Mouse (Mus musculus) stomach, postnatal 0 days (tissue): Measurements from ENCODE around the gene Comt. TPM values are rescaled to one million over a fixed set of nuclear protein-coding genes. Genes with fewer than 3 reads are reported as not detected.

Experiments
- ATAC-seq: fragments of 200-750 bp; cut with Nextera tagmentation; 2 replicates; pipeline ENCODE4 v1.8.0; 2017; ENCODE audit not compliant: low FRiP score, low TSS enrichment
- DNase-seq: peaks from one replicate; pipeline ENCODE4 v3.0.0-alpha.2; 2016; ENCODE audit warnings: low spot score
- H3K27ac ChIP-seq: fragments of 300-500 bp; sonication (generic); replicated peaks from 2 replicates; pipeline ENCODE4 v1.5.1; 2014; ENCODE audit warnings: mild to moderate bottlenecking, control low read depth
- H3K27me3 ChIP-seq: fragments of 300-500 bp; sonication (generic); 2 replicates; pipeline ENCODE4 v1.6.1; 2014; ENCODE audit warnings: low read length; ENCODE audit not compliant: control insufficient read depth, insufficient read depth
- H3K36me3 ChIP-seq: fragments of 300-500 bp; sonication (generic); 2 replicates; pipeline ENCODE4 v1.6.1; 2014; ENCODE audit warnings: low read length, mixed read lengths; ENCODE audit not compliant: control insufficient read depth, insufficient read depth
- H3K4me1 ChIP-seq: fragments of 300-500 bp; sonication (generic); replicated peaks from 2 replicates; pipeline ENCODE4 v1.6.1; 2014; ENCODE audit warnings: antibody characterized with exemption; ENCODE audit not compliant: control insufficient read depth, insufficient read depth
- H3K4me2 ChIP-seq: fragments of 300-500 bp; sonication (generic); replicated peaks from 2 replicates; pipeline ENCODE4 v1.6.1; 2014; ENCODE audit warnings: low read depth, mild to moderate bottlenecking, control low read depth, moderate library complexity
- H3K4me3 ChIP-seq: fragments of 300-500 bp; sonication (generic); 2 replicates; pipeline ENCODE4 v1.5.1; 2014; ENCODE audit warnings: low read depth, low read length, control low read depth
- H3K9ac ChIP-seq: fragments of 300-500 bp; sonication (generic); 2 replicates; pipeline ENCODE4 v1.6.1; 2014; ENCODE audit warnings: mild to moderate bottlenecking, low read length, control low read depth, mixed read lengths
- H3K9me3 ChIP-seq: fragments of 300-500 bp; sonication (generic); 2 replicates; pipeline ENCODE4 v1.6.1; 2016; ENCODE audit warnings: low read length; ENCODE audit not compliant: control insufficient read depth
- CTCF ChIP-seq: IDR thresholded peaks from 2 replicates; pipeline ENCODE4 v1.5.1; 2016; ENCODE audit warnings: antibody characterized with exemption, low read depth, mild to moderate bottlenecking, moderate library complexity
- EP300 ChIP-seq: optimal IDR thresholded peaks from 2 replicates; pipeline ENCODE3; 2016; ENCODE audit warnings: antibody characterized with exemption
- WGBS: fragments of 180-500 bp; shearing (Covaris S2); extraction: QIAGEN DNeasy Blood & Tissue Kit; methylation state at CpG from one replicate; pipeline ENCODE4 v1.1.7; 2014; 5-methylcytosine and 5-hydroxymethylcytosine counted together
- polyA plus RNA-seq: library from polyadenylated mRNA; unstranded; fragments of >200 nt; fragmentation: Nextera tagmentation; extraction: Ambion mirVana; gene quantifications from 2 replicates; pipeline ENCODE4 v1.2.1, GENCODE M21; 2015

Gene Comt
- polyA plus RNA-seq, 1 experiment from 2014 or later, result 95.1 TPM

DNA sequence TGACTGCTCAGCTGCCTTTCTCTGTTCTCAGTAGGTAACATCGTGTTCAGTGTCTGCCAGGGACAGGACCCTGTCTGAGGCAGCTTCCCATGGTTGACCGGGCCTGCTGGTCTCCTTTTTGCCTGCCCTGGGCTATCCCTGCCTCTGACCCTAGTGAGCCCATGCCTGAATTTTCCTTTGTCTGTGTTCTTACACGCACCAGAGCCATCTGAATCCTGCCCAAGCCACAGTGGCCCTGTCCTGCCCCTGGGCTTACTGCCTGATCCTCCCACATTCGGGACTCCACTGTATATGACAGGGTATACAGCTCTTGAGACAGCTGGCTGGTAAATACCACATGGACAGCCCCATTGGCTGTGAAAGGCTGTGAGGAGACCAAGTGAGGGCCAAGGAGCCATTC, 16.9 kb downstream of the Comt start:
- Histone ChIP-seq H3K9me3 (no peaks in the 10 kb centered on the region), H3K36me3 (peaks cover 12% of the 10 kb centered on the region; the same call in 1 of the 2 replicates), H3K27me3 (no peaks in the 10 kb centered on the region), H3K27ac (no peak overlapping the region), H3K9ac (no peak overlapping the region), H3K4me2 (no peak overlapping the region), H3K4me3 (no peak overlapping the region), H3K4me1 (0 out of 2 replicates have a peak, but pooled peaks cover 2% of the 10 kb centered on the region)
- DNase-seq (no peak), ATAC-seq (no peak)
- TF ChIP-seq EP300 (no peak), CTCF (no peak)
- 81% methylated on average over 4 of the region's 4 CpGs for WGBS

DNA sequence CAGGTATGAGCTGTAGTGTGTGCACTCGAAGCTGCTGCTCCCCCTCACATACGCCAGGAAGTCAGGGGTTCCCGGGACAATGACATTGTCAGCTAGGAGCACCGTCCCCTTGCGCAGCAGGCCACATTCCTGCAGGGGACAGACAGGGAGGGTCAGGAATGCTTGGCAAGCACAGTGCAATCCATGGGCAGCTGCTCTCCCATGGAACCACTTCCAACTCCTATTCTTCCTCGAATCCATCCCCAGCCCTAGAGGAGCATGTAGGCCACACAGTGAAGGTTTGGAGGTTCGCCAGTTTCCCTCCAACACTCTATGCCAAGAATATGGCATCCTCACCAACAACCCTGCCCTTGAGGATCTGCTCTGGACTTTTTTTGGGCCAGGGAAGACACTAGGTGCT, 18.7 kb downstream of the Comt start:
- H3K4me1 ChIP-seq, result 0 out of 2 replicates have a peak, but pooled peaks cover 2% of the 10 kb centered on the region
- no peak for TF ChIP-seq CTCF
- no peak for TF ChIP-seq EP300
- H3K4me3 ChIP-seq, result no peak overlapping the region
- no peak overlapping the region for H3K4me2 ChIP-seq
- ATAC-seq (no peak), DNase-seq (no peak)
- H3K9ac ChIP-seq, result no peak overlapping the region
- H3K9me3 ChIP-seq, result no peaks in the 10 kb centered on the region
- peaks cover 16% of the 10 kb centered on the region; the same call in 1 of the 2 replicates for H3K36me3 ChIP-seq
- no peak overlapping the region for H3K27ac ChIP-seq
- 58% methylated on average over 7 of the region's 7 CpGs for WGBS
- no peaks in the 10 kb centered on the region for H3K27me3 ChIP-seq

DNA sequence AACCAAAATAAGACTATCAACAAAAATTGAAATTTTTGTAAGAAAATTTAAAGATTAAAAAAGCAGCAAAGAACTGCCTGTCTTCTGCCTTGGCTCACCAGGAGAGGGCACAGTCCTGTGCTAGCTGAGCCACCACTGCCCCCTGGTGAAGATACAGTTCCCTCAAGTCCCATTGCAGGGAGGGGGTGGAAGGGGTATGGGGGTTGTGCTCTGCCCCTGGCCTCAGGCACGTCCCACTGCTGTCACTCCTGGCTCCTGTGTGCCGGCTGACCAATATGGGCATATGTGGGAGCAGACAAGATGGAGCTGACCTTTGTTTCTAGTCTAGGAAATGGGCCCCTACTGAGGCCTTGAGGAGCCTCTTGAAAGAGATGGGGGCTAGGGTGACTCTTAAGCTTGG, 20.4 kb downstream of the Comt start:
- H3K9ac ChIP-seq, result no peak overlapping the region
- H3K4me1 ChIP-seq, result 0 out of 2 replicates have a peak, but pooled peaks cover 2% of the 10 kb centered on the region
- no peak overlapping the region; the same call in 1 of the 2 replicates for H3K27ac ChIP-seq
- TF ChIP-seq CTCF (peak; percentile 93), EP300 (no peak)
- peaks cover 16% of the 10 kb centered on the region; the same call in 1 of the 2 replicates for H3K36me3 ChIP-seq
- no peak overlapping the region for H3K4me2 ChIP-seq
- DNase-seq (peak; percentile 62), ATAC-seq (peak; percentile 51)
- no peaks in the 10 kb centered on the region for H3K9me3 ChIP-seq
- H3K27me3 ChIP-seq, result no peaks in the 10 kb centered on the region
- WGBS, result 10% methylated on average over 2 of the region's 2 CpGs
- no peak overlapping the region for H3K4me3 ChIP-seq

DNA sequence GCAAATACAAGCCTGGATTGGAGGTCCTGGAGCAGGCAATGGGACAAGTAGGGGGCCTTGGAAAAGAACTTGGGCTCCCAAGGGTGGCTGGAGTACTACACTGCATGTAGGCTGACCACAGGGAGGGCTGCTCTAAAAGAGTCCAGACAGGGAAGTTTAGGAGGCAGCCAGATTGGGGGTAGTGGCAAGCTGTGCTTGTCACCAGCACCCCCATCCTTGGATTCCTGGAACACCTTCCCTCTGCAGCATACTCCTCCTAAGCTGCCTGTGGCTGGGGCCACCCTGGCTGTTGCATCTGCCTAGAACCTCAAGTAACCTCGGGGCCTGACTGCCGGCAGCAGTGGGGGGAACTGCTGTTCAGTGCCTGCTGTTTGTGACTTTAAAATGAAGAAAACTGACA, 20.8 kb downstream of the Comt start:
- ATAC-seq (peak; percentile 10; the same call in 1 of the 2 replicates), DNase-seq (no peak)
- Histone ChIP-seq H3K4me2 (no peak overlapping the region), H3K27ac (peak overlapping the region; percentile 40; the same call in 1 of the 2 replicates), H3K4me1 (0 out of 2 replicates have a peak, but pooled peaks cover 2% of the 10 kb centered on the region), H3K4me3 (no peak overlapping the region), H3K27me3 (no peaks in the 10 kb centered on the region), H3K9ac (0 out of 2 replicates have a peak overlapping the region, but pooled peaks have one; percentile 18), H3K9me3 (no peaks in the 10 kb centered on the region), H3K36me3 (peaks cover 15% of the 10 kb centered on the region; the same call in 1 of the 2 replicates)
- TF ChIP-seq CTCF (no peak), EP300 (no peak)
- 60% methylated on average over 2 of the region's 2 CpGs for WGBS

DNA sequence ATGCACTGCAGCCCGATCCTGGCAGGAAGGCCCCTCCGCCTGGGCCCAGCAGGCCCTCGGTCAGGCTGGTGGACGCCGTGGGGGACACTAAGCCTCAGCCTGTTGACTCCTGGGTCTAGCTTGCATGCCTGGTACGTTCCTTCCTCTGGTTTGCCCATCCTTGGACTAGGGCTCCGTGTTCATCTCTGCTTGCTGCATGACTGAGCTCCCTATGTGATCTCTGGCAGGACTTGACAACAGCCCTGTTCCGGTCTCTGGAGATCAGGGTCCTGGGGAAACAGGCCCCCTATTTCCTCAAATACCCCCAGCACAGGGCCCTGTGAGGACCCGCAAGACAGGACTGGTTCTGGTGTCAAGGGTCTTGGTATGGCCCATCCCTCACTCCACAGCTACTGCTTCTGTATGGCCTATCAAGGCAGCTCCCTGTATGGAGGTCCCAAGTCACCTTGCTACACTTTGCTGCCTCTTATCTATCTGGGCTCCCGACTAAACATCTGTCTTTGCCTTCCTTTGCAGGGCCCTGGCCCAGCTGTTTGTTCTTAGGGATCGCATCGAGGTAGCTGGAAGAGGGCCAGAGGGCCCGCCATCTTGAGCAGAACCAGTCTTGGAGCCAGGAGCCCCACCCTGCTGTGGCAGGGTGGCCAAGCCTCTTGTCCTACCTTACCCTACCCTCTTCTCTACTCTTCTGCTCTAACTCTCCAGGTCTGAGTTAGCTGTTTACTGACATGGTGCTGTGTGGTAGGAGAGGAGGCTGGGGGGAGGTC, 21.4 kb downstream of the Comt start:
- ATAC-seq (peak; percentile 65), DNase-seq (peak; percentile 76)
- no peak for TF ChIP-seq CTCF
- TF ChIP-seq EP300, result no peak
- 69% methylated on average over 13 of the region's 13 CpGs for WGBS
- Histone ChIP-seq H3K9me3 (no peaks in the 10 kb centered on the region), H3K36me3 (peaks cover 9% of the 10 kb centered on the region; the same call in 1 of the 2 replicates), H3K4me1 (0 out of 2 replicates have a peak, but pooled peaks cover 2% of the 10 kb centered on the region), H3K4me3 (no peak overlapping the region), H3K9ac (no peak overlapping the region), H3K27ac (peak overlapping the region; percentile 40; the same call in 1 of the 2 replicates), H3K27me3 (no peaks in the 10 kb centered on the region), H3K4me2 (no peak overlapping the region)

DNA sequence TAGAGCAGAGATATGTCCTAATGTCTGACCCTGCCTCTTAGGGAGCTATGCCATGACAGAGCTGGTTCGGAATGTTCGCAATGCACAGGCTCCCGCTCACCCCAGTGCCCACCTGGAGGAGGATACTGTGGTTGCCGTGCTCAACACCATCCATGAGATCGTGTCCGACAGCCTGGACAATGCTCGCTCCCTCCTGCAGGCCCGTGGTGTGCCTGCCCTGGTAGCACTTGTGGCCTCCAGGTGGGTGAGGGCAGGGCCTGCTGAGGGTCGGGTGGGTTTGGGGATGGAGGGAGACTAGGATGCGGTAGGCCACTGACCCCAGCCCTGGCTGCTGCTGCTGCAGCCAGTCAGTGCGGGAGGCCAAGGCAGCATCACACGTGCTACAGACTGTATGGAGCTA, 23.4 kb downstream of the Comt start:
- H3K27ac ChIP-seq, result no peak overlapping the region
- H3K4me1 ChIP-seq, result 0 out of 2 replicates have a peak, but pooled peaks cover 2% of the 10 kb centered on the region
- no peak overlapping the region for H3K4me3 ChIP-seq
- no peaks in the 10 kb centered on the region for H3K9me3 ChIP-seq
- H3K4me2 ChIP-seq, result no peak overlapping the region
- H3K27me3 ChIP-seq, result no peaks in the 10 kb centered on the region
- H3K36me3 ChIP-seq, result peaks cover 7% of the 10 kb centered on the region; the same call in 1 of the 2 replicates
- DNase-seq (no peak), ATAC-seq (no peak)
- no peak overlapping the region for H3K9ac ChIP-seq
- WGBS, result 88% methylated on average over 12 of the region's 12 CpGs
- TF ChIP-seq CTCF (no peak), EP300 (no peak)
